Mouse (Mus musculus): ENCODE data around the gene Wwc1.

Gene Wwc1

DNA sequence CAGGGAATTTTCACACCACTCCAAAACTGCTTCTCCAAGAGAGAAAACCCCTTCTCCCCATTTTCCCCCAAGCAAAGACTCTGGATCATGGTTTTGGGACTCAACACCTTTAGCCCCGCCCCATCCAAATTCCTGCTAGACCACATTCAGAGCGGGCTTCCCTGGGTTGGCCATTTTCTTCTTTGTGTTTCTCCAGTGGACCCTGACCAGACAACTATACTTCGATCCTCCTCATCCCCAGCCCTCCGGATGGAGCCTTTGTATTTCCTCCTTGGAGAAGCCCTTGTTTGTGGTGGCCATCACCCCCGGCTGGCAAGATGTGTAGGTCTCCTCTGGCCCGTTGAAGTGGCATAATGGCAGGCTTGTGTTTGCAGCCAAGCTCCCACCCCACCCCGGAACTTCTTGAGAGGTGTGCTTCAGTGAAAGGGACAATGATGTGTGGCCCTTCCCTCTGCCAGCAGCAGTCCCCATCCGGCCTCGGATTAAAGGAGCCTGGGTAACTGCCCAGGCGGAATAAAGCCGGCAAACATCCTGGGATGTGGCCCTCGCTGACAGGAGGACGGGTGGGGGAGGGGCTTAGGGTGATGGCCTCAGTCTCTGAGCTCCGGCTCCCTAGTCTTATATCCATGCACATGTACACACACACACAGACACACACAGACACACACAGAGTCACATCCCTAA is 46.8 kb downstream of the Wwc1 start:
- DNase-seq (ENCODE audit: low spot score in 2 of 2), result peak in 1 of 2 experiments; percentile 47

DNA sequence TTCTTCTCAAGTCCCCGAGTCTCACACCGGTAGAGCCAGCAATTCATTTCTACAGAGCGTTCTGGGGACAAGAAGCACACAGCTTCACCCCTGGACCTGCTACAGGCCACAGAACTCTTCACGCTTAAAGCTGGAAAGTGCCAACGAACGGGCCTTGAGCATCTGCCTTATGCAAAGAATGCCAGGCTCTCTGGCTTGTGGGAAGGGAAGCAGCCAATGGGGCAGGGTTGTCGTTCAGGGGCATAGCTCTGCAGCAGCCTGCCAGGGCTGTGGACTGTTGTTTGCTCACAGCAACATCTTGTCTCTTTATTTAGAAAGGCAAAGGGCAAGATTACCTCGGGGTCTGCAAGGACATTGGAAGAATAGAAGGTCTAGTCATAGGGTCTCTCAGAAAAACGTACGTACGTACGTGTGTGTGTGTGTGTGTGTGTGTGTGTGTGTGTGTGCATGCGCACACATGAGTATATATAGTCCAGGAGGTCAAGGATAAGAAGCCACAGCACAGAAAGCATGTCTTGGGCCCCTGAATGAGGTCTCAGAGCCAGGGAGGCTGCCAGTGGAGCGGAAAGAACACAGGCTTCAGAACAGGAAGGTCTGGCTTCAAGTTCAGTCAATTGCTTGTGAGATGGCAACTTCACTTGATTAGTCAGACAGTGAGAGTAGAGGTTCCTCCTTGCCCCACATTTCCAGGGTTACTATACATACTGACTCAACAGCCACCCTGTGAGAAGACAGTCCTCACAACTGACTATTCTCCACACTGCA is 48.0 kb downstream of the Wwc1 start:
- DNase-seq (ENCODE audit: low spot score in 2 of 2), result no peak

DNA sequence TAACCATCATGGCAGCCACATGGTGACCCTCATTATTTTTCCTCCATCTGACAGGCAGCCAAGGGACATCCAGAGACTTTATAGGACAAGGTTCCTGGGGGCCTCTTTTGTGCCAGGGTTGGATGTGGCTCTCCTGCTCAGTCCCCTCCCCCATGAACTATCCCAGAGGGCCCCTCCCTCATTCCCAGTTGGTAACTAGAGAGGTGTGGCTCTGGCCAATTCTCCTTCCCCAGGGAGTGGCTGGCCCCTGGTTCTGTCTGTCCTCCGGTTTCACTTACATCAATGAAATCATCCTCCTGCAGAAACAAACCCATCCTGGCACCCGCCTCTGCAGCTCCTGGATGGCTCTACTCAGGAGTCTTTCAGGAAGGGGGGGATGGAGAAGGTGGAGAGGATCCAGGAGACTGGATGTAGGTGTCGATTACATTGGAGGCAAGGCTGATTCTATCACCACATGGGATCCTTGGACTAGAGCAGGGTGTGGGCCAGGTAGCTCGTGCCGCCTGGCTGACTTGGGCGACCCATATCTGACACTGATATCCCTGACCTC is 49.7 kb downstream of the Wwc1 start:
- no peak for DNase-seq (ENCODE audit: low spot score in 2 of 2)

DNA sequence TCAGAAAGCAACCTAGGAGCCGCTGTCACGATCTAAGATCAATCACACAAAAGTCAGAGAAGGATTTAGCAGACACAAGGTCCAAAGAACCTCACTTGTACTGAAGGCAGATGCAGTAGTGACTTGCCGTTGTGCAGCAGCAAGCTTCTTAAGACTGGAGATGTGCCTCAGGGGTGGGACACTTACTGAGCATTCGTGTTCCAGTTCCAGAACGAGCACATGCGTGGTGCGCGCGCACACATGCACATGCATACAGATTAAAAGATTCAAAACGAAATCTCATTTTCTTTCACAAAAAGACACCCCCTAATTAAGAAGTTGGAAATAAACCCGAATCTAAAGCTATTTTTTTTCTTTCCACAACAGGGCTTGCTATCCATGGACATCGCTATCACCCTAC is 51.9 kb downstream of the Wwc1 start:
- no peak for DNase-seq (ENCODE audit: low spot score in 2 of 2)

DNA sequence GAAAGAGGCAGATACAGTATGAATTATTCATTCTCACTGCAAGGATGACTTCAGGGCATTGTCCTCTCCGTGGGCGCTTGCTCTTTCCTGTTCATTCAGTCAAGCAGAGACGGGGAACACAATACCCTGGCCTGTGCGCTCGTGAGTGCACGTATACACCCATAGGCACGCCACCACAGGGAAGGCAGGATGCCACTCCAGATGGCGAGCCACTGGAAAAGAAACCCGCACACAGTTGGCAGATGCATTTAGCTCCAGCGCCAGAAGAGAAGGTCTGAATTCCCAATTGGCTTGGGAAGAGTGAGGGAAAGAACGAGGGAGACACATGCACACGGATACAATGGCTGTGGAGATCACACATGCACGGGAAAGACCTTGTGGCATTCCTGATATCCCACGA is 53.0 kb downstream of the Wwc1 start:
- DNase-seq (ENCODE audit: low spot score in 2 of 2), result no peak

DNA sequence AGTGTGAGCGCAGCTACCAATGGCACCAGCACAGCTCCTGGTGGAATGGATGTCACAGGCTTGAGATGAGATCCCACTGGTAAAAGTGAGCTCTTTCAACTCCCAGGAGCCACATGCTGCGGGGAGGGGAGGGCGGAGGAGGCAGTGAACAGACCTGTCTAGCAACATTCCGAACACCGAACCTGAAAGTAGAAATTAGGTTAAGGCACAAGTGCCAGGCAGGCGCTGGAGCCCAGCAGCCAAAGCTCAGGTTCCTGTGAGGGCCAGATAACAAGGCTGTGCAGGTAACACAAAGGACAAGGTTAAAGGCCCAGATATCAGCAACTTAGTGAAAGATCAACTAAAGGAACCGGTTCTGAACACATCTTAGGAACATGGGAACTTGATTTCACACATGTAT is 54.7 kb downstream of the Wwc1 start:
- no peak for DNase-seq (ENCODE audit: low spot score in 2 of 2)

DNA sequence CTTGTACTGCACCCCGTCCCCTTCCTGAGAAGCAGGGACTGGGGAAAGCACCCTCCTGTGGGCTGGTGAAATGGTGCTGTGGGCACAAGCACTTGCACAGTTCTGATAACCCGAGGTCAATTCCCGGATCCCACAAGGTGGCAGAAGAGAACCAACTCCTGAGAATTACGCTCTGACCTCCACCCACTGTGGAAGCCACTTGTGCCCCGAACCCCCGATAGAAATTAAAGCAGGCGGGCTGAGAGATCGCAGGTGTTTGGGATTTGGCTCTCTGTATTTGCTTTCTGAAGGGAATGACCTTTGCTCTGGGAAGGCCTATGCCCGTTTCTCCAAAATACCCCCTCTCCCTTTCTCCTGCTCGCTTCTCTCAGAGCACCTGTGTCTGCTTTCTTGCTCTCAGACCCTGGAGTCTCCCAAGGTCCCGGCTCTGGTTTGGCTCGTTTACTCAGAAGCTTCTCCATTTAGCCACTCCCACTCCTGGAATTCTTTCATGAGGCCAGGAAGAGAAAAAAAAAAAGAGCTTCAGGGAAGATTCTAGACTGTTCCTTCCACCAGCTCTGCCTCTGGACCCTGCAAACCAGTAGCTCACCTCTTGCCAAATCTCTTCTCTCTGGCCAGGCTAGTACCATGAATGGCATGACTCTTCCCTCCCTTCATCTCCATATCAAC is 58.0 kb downstream of the Wwc1 start:
- no peak for DNase-seq (ENCODE audit: low spot score in 2 of 2)

DNA sequence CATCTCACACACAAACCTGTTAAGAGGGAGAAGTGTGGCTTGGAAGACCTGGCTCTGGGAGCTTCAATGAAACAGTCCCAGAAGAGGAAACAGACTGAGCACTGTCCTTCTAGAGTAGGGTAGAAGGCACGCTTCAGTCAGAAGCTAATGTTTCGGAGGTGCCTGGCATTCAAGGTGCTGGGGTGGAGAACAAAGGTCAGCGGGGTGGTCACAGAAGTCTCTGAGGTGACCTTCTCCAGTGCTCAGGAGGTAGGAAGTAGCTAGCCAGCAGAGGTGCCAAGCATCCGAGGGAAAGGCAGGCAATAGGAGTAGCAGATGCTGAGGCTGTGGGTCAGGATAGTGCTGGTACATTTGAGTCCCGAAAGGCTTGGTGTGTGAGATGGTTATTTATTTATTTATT is 59.6 kb downstream of the Wwc1 start:
- DNase-seq (ENCODE audit: low spot score in 2 of 2), result no peak

DNA sequence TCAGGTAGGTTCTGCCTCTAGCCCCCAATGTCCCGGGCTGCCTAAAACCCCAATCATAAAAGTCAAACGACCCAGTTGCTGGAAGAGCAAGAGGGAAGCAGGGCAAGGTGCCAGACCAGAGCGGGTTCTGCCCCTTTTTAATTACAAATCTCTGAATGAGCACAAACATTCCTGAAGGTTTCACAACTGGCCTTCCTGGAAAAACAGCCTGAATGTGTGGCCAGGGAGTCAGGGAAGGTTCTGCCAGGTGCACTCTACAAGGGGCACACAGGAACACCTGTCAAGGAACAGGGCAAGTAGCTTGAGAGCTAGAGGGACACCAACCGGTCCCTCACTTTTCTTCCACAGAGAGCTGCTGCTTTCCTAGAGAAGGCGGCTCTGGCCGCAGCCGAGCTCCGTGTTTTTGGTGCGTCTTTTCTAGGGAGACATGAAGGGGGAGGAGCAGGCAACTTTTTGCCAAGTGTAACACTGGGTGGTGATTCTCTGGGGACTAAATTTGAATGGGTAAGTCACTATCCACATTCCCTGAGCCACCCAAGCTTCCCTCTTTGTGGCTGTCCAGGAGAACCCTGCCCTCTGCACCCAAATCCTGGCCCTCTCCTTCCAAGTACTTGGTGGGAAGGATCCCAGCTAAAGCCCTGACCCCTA is 60.3 kb downstream of the Wwc1 start:
- DNase-seq (ENCODE audit: low spot score in 2 of 2), result no peak

DNA sequence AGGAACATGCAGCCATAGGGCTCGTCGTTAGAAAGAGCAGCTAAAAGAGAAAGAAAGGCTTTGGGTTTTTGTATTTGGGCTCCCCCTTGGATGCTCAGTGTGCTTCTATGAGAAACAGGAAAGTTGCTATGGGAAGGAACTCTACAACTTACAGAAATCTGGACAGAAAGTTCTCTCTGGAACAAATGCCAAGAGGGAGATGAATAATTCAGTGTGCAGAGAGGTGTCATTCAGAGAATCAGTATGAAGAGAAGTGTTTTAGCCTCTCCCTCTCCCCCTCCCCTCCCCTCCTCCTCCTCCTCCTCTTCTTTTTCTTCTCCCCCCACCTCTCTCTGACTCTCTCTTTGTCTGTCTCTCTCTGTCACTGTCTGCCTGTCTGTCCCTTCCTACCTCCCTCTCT is 60.9 kb downstream of the Wwc1 start:
- DNase-seq (ENCODE audit: low spot score in 2 of 2), result no peak

DNA sequence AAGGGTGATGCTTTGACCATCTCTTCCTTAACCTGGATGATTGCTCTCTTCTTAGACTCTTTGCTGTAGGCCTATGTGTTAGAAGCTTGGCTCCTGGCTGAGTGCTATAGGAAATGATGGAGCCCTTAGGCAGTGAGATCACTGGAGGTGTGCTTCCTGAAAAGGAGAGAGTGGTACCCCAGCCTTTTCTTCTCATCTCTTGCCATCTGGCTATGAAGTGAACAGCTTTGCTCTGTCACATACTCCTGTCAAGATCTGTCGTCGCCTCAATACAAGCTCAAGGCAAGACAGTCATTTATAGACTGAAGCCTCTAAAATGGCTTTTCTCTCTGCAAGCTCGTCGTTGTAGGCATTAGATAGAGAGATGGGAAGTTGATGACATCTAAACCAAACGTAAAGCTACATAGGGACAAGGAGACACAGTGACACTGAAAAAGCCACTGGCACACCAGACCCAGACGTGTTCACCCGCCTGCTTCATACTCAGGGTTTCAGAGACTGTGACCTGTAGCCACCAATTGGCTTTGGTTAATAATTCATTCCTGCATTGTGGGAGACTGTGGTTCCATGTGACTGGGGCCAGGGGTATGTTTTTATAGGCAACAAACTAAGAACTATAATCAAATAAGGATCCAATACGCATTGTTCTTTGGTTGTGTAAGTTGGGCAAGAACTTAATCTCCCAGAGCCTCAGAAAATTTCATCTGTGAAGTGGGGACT is 63.7 kb downstream of the Wwc1 start:
- no peak for DNase-seq (ENCODE audit: low spot score in 2 of 2)

DNA sequence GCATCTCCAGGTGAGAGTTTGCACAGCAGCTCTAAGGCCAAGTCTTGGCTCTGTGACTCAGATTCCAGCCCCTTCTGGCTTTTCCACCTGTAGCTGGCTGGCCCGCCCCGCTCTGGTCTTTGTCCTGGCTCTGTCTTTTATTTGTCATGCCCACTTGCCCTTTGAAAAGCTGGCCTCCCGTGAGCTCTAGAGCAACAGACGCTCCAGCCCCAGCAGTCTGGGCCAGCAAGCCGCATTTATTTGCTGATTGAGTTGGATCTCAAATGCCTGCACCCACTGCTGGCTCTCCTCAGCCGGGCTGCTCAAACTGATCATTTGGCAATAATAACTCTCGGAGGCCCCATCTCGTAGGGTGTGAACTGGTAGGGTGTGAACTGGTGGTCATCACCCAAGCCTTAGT is 64.8 kb downstream of the Wwc1 start:
- DNase-seq (ENCODE audit: low spot score in 2 of 2), result no peak

DNA sequence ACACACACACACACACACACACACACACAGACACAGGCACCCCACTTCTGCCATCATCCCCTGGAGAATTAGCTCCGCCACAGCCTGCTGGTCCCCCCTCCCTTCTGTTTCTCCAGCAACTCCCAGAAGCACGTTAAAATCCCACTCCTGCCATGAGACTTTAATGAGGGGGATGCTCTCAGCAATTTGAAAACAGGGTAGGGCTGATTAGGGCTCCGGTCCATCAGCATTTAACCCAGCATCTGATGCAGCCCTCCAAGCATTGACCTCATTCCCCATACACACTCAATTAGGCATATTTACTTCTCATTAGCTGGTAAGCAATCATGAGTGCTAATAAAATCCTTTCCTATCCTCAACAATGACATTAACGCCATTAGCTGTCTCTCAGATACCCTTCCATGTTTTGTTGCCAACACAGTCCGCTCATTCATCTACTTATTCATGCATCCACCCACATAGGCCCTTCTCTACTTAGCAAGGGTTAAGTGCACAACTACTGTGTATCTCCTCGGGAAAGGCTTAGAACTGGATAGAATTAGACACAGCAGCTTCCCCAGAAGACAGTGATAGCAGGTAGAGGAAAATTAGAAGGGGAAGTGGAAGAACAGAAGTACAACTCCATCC is 66.8 kb downstream of the Wwc1 start:
- DNase-seq (ENCODE audit: low spot score in 2 of 2), result no peak

DNA sequence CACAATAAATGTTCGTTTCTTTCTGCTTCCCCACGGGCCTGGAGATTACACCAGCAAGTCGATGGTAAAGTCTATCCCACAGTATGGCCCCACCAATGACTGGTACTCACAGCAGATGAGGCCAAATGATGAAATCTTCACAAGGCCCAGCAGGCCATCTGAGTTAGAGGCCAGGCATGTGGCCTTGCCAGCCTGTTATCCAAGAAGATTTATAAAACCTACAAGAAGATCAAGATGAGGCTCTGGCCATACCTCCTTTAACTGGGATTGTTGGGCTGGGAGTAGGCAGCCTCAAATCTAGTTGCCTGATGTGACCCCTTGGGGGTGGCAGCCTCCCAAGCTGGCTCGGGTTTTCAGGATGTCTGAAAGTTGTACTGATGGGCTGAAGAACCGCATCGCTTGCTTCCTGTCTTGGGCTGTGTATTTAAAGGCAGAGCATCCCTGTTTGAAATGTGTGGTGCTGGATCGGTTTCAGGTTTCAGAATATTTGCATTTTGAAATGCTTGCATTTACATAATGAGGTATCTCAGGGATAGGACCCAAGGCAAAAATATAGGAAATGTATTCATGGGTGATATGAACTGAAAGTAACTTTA is 75.3 kb downstream of the Wwc1 start:
- peak in 1 of 2 experiments; percentile 31 for DNase-seq (ENCODE audit: low spot score in 2 of 2)

DNA sequence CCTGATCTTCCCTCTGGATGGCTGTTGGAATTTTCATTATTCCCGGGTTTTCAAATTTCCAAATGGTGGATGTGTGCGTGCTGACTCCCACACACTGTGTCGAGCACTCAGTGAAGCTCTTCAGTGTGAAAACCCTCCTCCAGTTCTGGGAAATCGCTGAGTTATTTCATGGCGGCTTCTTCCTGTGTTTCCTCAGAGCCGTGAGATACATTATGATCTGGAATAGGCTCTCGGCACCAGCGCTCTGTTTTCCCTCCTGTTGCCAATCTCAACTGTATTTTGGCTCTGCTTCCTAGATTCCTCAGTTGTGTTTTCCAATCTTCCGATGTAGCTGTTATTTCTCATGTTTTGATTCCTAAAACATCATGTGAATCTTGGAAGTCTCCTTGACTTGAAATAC is 77.2 kb downstream of the Wwc1 start:
- DNase-seq (ENCODE audit: low spot score in 2 of 2), result no peak

DNA sequence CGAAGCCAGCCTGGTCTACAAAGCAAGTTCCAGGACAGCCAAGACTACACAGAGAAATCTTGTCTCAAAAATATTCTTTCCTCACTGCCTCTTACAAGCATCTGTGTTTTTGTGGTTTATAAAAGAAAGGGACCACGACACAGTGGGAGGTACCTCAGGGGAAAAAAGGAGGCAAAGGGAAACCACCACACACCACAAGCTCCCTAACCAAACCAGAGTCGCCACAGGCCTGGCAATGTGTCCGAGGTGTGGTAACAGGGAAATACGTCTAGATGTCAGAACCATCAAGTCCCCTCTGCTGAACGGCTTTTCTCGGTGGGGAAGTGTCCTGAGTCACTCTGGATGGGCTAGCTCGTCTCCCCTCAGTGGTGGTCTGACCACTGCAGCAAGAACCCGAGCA is 80.4 kb downstream of the Wwc1 start:
- no peak for DNase-seq (ENCODE audit: low spot score in 2 of 2)

DNA sequence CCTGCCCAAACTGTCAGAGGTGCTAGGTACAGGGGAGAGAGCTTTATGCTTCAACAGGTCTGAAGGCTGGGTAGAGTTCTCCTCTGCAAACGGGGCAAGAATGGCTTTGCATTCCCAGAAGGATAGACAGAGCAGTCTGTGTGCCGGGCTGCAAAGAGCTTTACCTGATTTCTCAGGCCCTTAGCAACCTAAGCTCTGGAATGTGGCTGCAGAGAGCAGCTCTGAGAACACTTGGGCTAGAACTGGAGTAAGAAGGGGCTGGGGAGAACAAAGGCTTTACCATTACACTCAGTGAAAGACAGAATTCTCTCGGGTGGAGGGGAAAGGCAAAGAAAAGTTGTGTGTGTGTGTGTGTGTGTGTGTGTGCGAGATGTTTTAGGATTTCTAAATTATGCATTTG is 86.9 kb downstream of the Wwc1 start:
- DNase-seq (ENCODE audit: low spot score in 2 of 2), result no peak

DNA sequence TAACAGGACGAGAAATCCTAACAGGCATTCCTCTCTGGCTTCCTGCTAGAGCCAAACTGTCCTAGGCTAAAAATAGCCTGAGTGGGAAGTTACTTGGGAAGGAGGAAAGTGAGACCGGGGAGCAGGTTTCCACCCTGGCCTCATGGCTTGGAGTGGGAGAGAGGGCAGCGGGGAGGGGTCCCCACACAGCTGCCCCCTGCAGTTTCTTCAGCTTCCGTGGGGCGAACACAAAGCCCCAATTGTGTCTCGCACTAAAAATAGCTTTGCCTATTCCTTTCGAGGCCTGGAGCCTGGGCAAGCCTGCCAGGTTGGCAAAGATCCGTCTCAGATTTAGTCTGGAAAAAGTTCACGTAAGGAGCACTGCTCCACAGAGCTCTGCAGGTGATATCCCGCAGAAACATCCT is 87.3 kb downstream of the Wwc1 start:
- no peak for DNase-seq (ENCODE audit: low spot score in 2 of 2)

DNA sequence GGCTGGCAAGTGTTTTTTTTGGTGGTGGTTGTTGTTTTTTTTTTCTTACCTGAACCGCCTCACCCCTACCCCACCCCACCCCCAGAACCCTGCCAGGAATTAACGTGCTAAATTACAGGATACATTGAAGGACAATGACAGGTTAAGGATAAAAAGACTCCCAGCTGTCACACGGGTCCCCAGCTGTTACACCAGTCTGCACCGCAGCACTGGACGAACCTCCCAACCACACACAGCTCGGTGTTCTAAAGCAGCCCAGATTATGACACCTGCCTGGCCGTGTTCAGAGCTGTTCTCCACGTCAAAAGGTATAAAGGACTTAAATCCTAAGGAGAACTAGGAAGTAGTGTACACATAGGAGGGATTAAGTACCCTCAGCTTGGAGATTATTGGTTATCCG is 88.0 kb downstream of the Wwc1 start:
- no peak for DNase-seq (ENCODE audit: low spot score in 2 of 2)

DNA sequence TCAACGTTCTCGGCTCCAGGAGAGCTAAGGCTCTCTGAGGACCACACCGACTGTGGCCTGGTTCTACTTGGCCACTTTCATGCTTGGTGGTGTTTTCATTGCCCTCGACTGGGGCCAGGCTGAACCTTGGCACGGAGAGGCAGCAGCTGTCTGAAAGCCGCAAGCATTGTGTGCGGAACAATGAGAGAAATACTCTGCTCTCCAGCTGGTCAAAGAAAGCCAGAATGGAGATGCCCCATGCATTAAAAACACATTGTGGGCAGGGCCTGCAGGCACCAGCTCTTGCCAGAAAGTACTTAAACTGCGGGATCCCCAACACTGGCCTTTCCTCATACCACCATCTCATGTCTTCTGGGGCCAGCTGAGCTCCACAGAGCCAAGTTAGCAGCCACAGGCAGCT is 91.5 kb downstream of the Wwc1 start:
- no peak for DNase-seq (ENCODE audit: low spot score in 2 of 2)

DNA sequence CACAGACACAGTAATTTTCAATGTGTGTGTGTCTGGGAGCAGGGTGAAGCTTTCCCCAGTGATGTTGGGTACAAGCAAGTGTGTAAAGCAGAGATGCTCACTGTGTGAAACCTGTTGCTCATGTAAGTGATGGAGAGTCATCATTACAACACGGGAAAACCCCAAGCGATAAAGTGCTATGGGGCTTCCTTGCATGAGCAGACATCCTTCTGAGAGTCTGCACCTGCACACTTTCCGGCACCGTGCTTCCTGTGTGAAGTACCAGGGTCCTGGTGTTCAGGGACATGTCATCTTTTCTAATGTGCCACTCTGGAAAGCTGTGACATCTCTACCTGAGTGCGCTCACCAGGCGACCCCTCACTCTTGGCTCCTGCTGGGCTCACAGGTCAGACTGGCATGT is 97.5 kb downstream of the Wwc1 start:
- DNase-seq (ENCODE audit: low spot score in 2 of 2), result no peak
